In genomic region chr14:106162331-106162730, GRCm38 (mm10) we compare ENCODE assay signal across 28 mouse cellular contexts. TPM values are rescaled to one million over a fixed set of nuclear protein-coding genes. Genes with fewer than 3 reads are reported as not detected.
DNase-seq lines count a peak whose midpoint lies in the region; ATAC-seq and TF ChIP-seq lines count a peak whose summit lies in the region.
"Had no signal": no experiment of that assay in that cellular context is flagged by ENCODE, and none has a peak within 500 bp of the region (broad histone marks: within the 10 kb centered on the region; RNA-seq: fewer than 3 reads in every experiment).

No protein-coding gene starts in this region.

- H3K27ac ChIP-seq in gastrocnemius, adult 2 months = peak overlapping the region; percentile 16
- H3K27ac ChIP-seq in midbrain, postnatal 0 days (ENCODE audit: low read depth, low read length) = no peak overlapping the region
- H3K27ac ChIP-seq: midbrain, embryonic 10.5 days; neural tube, embryonic 13.5 days; stomach, postnatal 0 days had no signal

- intact Hi-C loops in gastrocnemius, adult 2 months (cut with DNase I) = loop anchor here (10.0 kb wide), 1 partner anchor 428 kb away; no protein-coding TSS in a partner anchor

- H3K4me3 ChIP-seq in gastrocnemius, adult 2 months = no peak overlapping the region; the same call in 1 of the 2 replicates
- H3K4me3 ChIP-seq in midbrain, postnatal 0 days (ENCODE audit: low read depth, low read length) = no peak overlapping the region
- H3K4me3 ChIP-seq: midbrain, embryonic 10.5 days; neural tube, embryonic 13.5 days had no signal

- TF ChIP-seq CTCF in gastrocnemius, adult 2 months (IDR thresholded peaks at IDR 0.05) = no peak
- TF ChIP-seq CTCF in midbrain, postnatal 0 days (IDR thresholded peaks at IDR 0.05) = no peak

- peak; percentile 28 for DNase-seq in adrenal gland, postnatal 10 days
- DNase-seq in adrenal gland, postnatal 4 days (ENCODE audit: low spot score in 2 of 2) = no peak
- peak; percentile 27 for DNase-seq in gastrocnemius, adult 2 months
- DNase-seq in gastrocnemius, postnatal 4 days (ENCODE audit: low spot score in 2 of 2) = no peak
- DNase-seq in retina, postnatal 1 day = peak; percentile 14
- DNase-seq in retina, embryonic 14.5 days (ENCODE audit: low spot score) = no peak
- DNase-seq in left cerebral cortex, adult 9 months (ENCODE audit: low spot score in 2 of 2) = no peak
- DNase-seq in midbrain, postnatal 0 days (ENCODE audit: low spot score) = no peak
- DNase-seq: cerebellum, adult 8-10 months; embryo, embryonic 11 days; kidney, adult 9 months; kidney, postnatal 36 days; liver; liver, postnatal 0 days; lung, postnatal 14 days; right cerebral cortex, postnatal 25 days had no signal

- H3K9me3 ChIP-seq in midbrain, postnatal 0 days (ENCODE audit: low read length) = no peaks in the 10 kb centered on the region
- H3K9me3 ChIP-seq: midbrain, embryonic 10.5 days; neural tube, embryonic 13.5 days had no signal

- WGBS in midbrain, postnatal 0 days = 24% methylated on average over 3 of the region's 3 CpGs

- no peak overlapping the region for H3K9ac ChIP-seq in midbrain, postnatal 0 days (replicated peaks; ENCODE audit: low read length, poor library complexity, severe bottlenecking)
- H3K9ac ChIP-seq: liver, postnatal 0 days; neural tube, embryonic 13.5 days had no signal

- no peak overlapping the region for H3K4me2 ChIP-seq in midbrain, postnatal 0 days (ENCODE audit: low read depth, low read length, poor library complexity, severe bottlenecking)
- H3K4me2 ChIP-seq: neural tube, embryonic 13.5 days had no signal

- no peaks in the 10 kb centered on the region for H3K36me3 ChIP-seq in midbrain, postnatal 0 days (ENCODE audit: insufficient read depth, low read length)
- H3K36me3 ChIP-seq: midbrain, embryonic 10.5 days; neural tube, embryonic 13.5 days had no signal

- ATAC-seq in midbrain, postnatal 0 days (ENCODE audit: low FRiP score) = no peak
- ATAC-seq: activated CD4-positive, CD25-positive, alpha-beta regulatory T cell, adult 4 months; forebrain, embryonic 16.5 days; liver, postnatal 0 days had no signal

- H3K4me1 ChIP-seq in midbrain, postnatal 0 days (ENCODE audit: insufficient read depth, low read length) = no peaks in the 10 kb centered on the region
- H3K4me1 ChIP-seq: neural tube, embryonic 13.5 days had no signal

- H3K27me3 ChIP-seq in midbrain, postnatal 0 days (ENCODE audit: insufficient read depth, low read length) = no peaks in the 10 kb centered on the region
- H3K27me3 ChIP-seq: CH12.LX; neural tube, embryonic 13.5 days had no signal

RNA-seq across cellular contexts. Expression of gene Trim52, which starts 56.3 kb away (rescaled TPM):
- total RNA-seq in adrenal gland, postnatal 10 days (2021) = not detected
- not detected for total RNA-seq in adrenal gland, postnatal 4 days (2021)
- not detected for total RNA-seq in gastrocnemius, adult 2 months (2021)
- not detected for total RNA-seq in gastrocnemius, postnatal 4 days (2021)
- total RNA-seq in midbrain, postnatal 0 days (2014; rRNA removed) = not detected in 2 replicates
- not detected in 2 replicates for polyA plus RNA-seq in midbrain, postnatal 0 days (2015; fragmentation: Nextera tagmentation; extraction: Ambion mirVana)
- total RNA-seq: CH12.LX; layer of hippocampus, postnatal 14 days; left cerebral cortex, postnatal 14 days; monocyte, adult 5-6 weeks had no signal
- polyA plus RNA-seq: forebrain, embryonic 16.5 days; heart, embryonic 14.5 days; hindbrain, embryonic 11.5 days; intestine, embryonic 14.5 days; liver, postnatal 0 days; midbrain, embryonic 10.5 days; neural tube, embryonic 13.5 days; stomach, postnatal 0 days had no signal

Comparison
In these comparisons a context has a peak if more than half of its experiments do, and no peak if none do; other contexts are left out.
1. DNase-seq: peak in adrenal gland, postnatal 10 days (single experiment), gastrocnemius, adult 2 months (single experiment) and retina, postnatal 1 day (single experiment); none in adrenal gland, postnatal 4 days (0 of 2), gastrocnemius, postnatal 4 days (0 of 2), retina, embryonic 14.5 days (single experiment), left cerebral cortex, adult 9 months (0 of 2) and midbrain, postnatal 0 days (single experiment).